Mouse (Mus musculus) v-Abl transformed pro-B cells (cell line): ENCODE measurements at regions not wholly inside any gene's neighbourhood (a gene's known extent, or its start where the extent isn't known, plus 50 kb on each side); places are given as distances from the start of the nearest gene placed in this dataset.

Experiments
- in situ Hi-C, 2 experiments: fragments of 400-800 bp; cut with MboI; formaldehyde crosslinking; loops; one replicate each; pipeline ENCODE4 v1.15.1; 2025; ENCODE audit not compliant: unreplicated experiment in 2 of 2

DNA sequence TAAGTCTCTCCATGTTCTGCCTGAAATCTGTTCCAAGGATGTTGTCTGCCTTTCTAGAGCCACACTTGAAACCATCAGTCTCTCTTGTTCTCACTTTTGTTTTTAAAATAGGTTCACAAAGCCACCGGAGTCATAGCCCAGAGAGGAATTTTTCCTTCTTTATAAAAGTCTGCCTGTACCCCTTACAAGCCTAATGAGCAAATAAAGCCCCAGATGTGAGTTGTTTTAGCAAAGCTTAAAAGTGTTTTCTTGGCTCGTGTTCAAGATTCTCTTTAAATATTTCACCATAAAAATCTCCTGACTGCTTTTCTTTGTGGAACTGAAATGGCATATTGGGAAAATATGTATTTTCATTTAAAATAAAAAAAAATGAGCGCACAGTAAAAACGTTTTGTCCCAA is 521.3 kb downstream of the Ptprc start:
- in situ Hi-C loops, result no loop called here

DNA sequence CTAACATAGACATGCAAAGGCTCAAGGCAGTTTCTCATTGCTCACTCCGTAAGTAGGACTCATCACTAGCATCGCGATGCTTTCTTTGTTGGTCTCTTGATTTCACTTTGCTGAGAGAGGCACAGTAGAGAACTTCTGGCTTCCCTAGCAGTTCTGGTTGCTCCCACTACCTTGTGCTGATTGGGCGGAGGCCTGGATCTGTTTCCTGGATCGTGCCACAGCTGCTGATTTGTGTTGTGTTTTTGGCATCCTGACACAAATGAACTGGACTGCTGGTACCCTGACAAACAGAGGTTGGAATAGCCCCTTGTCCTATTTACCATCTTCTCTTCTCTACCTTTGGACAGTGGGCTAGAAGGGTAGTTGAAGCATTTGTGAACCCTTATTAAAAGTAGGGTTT is 522.0 kb downstream of the Ptprc start:
- in situ Hi-C loops, result no loop called here

DNA sequence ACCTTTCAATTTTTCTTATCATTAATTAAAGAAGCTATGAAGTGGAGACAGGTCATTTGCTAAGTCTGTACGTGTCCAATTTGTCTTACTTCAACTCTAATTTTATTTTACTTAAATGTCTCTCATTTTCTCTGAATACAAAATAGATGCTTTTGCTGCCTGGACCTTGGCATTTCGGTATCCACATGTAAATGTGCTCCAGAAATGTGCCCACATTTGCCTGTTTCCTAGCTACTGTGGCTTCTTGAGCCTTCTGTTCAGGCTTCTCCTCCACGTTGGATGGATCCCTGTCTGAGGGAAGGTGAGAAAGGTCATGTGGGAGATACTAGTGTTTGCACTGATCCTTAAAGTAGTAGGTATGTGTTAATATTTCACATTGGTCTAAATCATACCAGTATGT is 524.9 kb downstream of the Ptprc start:
- in situ Hi-C loops, result no loop called here

DNA sequence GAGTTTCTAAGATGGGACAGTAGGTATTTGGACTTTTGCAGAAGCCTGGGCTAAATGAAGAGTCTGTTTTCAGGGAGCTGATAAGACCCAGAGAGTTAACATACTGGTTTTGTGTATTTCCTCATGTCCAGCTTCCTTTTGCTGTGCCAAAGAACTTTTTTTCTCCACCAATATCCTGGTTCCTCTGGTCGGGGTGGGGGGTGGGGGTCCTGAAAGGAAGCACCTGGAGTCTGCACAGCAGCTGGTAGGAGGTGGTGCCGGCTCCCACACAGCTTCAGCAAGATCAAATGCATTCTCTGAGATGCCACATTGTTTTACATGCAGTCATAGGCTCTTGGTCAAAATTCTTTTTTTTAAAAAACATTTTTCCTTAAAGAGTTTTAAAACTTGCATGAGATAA is 525.4 kb downstream of the Ptprc start:
- in situ Hi-C loops, result no loop called here

DNA sequence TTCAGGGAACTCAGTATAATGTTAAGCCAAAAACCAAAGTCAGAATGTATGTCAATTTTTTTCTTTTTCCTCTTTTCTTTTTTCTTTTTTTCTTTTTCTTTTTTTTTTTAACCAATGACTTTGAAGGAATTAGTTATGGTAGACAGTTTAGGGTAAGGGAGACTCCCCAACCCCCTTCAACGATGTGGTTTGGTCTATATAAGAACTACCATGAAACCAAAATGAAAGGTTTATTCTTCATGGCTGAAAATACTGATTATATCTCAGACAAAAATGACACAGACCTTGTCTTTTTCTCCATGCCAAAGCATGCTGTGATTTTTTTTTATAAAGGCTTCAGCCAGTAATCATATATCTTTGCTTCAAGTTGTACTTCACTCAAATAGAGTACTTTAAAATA is 526.7 kb downstream of the Ptprc start:
- in situ Hi-C loops, result no loop called here

DNA sequence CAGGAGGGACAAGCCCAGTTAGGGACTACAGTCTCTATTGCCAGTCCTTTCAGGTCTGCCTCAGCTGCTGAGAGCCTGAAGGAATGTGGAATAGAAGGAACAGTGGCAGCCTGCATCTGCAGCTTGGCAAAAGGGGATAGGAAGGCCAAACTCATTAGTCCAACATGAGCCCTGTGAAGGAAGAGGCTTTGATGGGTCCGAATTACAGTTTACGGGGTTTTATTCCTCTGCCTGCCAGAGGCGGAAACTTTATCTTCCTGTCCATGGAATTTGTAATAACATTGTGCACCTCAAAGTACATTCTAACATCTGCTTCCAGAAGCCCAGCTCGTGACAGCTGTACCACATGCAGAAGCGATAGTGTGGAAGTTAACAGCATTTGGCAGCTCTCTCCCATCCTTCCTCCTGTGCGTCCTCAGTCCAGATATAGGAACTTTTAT is 530.9 kb downstream of the Ptprc start:
- in situ Hi-C loops, result no loop called here

DNA sequence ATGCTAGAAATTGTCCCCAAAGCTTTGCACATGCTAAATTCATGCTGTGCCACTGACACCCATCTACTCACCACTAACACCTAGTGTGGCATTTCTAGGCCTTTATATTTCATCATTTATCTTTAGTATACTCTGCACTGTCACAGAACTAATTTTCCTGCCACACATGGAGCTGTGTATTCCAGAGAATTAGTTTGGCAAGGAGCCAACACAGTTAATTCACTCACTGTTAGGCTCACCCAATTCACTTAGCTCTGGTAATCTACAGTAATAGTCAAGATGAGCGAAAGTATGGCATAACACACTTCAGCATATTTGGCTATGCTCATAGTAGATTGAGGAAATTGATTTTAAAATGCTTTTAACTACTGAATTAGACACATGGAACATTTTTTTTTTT is 532.0 kb downstream of the Ptprc start:
- in situ Hi-C loops, result no loop called here

DNA sequence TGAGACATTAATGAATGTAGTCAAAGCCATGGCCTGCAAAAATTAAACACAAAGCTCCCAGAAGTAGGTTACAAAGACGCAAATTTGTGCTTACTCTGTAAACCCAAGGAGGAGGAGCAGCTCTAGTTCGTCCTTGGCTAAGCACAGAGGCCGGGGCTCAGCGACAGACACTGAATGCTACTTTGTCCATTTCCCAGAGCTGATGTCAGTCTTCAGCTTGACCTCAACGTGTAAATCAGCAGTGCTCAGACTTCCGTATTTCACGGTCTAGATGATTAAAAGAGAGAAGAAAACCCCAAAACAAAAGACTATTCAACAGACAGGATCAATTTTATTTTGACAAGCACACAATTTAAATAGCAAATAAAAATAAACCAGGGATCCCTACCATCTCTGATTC is 534.7 kb downstream of the Ptprc start:
- in situ Hi-C loops, result no loop called here

DNA sequence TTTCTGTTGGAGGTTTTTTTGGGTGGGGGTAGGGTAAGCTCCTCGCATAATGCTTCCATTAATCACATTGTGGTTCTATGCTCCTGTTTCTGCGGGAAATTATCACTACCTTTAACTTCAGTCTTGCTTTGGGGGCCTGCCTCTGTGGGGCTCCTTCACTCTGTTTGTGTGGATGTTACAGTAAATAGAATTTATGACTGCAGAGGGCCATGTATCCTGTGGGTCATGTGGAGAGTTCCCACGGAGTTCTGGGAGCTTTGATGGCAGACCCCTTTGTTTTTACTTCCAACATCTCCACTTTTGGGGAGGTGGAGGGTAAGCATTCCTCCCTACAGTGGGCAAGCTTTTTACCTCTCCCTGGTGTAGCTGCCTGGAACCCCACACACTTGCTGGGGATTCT is 538.6 kb downstream of the Ptprc start:
- in situ Hi-C loops, result no loop called here

DNA sequence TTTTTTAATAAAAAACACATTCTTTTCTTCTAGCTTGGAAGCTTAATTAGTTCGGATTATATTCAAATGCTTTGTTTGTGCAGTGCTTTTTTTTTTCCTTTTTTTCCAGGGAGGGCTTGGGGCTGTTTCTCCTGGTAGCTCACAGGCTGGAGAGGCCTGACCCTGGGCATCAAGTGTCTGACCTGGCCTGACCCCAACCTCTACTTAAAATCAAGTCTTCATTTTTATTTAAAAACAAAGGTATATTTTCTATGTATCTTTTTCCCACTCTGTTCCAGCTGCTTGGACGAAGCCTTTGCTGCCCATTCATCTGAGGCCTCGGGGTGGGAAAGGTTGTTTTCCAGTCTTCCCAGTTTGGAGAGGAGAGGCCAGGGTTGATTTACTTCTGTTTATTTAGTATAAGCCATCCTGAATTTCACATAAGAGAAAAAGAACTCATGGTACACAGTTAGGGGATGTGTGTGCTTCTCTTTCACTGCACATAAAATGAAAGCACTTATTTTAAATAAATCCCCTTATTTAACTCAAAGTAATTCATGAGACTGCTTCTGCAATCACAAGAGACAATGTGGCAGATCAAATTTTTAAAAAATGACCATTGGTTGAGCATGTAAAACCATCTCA is 539.1 kb downstream of the Ptprc start:
- in situ Hi-C loops, result no loop called here

DNA sequence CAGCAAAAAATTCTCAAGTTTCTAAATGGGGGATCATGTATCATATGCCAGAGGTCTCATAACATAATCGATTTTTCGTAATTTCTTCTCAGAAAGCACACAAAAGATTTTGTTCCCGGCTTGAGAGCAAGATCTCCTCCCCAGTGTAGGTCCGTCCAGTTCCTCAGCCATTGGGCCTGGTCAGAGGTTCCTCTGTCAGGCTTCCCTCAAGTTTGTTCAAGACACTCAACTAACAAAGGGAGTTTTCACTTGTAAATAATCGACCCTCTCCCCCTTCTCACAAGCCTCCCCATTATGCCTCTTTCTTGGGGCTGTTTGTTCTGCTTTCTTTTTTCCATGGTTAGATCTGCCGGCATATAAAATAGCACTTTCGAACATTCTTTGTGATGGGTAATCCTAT is 539.7 kb downstream of the Ptprc start:
- in situ Hi-C loops, result no loop called here

DNA sequence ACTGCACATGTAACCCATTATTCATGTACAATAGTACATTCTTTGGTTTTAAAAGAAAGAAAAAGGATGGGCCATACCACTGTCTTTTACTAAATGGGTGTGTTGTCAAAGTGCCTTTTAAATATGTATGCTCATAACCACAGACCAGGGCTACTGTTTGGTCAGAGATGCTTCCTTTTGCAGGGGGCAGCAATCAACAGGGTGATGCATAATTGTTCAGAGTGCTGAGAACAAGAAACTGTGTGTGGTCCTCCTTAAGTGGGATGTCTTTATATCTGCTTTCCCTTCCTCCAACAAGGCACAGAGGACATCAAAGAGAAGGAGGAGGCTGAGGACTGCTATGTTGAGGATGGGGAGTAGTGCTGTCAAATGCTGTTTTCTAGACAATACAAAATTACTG is 544.0 kb downstream of the Ptprc start:
- in situ Hi-C loops, result no loop called here

DNA sequence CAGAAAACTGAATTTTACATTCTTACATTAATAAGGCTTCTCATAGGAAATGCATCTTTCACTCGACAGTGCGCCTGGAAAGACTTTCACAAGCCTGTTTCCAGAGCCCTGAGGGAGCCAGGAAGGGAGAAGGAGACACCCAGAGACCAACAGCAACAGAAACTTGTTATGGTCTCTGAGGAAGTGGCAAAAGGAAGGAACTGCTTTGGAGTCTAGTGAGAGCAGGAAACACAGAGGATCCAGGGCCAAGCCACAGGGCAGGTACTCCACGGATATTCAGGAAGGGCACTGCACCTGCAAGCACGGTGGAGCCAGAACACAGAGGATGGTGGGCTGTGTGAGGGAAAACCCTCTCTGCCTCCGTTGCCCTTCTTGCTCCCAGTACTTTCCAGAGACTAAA is 554.8 kb downstream of the Ptprc start:
- in situ Hi-C loops, result no loop called here

DNA sequence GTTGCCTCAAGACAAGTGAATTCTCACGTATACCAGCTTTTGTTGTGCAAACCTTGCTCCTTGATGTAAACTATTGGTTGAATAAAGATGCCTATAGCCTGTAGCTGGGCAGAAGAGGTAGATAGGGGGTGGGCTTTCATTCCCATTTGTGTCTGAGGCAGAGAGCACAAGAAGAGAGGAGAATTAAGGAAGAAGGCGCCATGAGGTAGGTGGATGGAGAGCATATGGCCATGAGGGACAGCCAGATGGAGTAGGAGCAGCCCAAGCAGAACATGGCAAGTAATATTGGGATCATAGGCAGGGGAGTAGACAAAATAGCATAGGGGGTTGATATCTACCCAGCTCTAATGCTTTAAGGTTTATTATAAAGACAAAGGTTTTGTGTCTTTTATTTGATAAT is 557.3 kb downstream of the Ptprc start:
- in situ Hi-C loops, result no loop called here

DNA sequence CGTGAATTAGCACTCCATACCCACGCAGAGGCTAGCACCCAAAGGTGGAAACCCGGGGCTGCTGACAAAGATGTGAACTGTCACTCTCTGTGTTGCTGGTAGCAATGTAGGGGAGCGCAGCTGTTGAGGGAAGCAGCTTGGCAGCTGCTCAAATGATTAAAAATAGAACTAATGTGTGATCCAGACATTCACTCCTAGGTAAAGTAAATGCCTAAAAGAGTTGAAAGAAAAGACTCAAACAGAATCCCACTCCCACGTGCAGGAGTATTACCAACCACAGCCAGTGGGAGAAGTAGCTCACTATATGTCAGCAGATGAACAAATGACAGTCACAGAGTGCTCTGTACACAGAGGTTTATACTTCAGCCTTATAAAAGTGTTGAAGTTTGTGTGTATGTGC is 558.0 kb downstream of the Ptprc start:
- in situ Hi-C loops, result no loop called here

DNA sequence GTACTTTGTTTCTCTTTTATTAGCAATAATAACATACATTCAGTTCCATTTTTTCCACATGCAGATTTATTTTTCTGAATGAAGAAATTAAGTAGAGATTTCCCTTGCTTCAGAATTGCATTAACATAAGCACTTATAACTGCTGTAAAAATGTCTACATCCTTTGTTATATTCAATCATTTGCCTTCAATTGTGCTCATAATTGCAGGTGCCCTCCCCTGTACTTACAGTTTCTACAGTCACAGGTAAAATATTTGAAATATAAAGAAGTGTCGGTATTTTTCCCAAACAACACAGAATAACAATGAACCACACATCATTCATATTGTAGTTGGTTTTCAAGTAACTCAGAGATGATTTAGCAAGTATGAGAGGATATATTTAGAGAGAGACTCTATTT is 568.8 kb downstream of the Ptprc start:
- in situ Hi-C loops, result no loop called here

DNA sequence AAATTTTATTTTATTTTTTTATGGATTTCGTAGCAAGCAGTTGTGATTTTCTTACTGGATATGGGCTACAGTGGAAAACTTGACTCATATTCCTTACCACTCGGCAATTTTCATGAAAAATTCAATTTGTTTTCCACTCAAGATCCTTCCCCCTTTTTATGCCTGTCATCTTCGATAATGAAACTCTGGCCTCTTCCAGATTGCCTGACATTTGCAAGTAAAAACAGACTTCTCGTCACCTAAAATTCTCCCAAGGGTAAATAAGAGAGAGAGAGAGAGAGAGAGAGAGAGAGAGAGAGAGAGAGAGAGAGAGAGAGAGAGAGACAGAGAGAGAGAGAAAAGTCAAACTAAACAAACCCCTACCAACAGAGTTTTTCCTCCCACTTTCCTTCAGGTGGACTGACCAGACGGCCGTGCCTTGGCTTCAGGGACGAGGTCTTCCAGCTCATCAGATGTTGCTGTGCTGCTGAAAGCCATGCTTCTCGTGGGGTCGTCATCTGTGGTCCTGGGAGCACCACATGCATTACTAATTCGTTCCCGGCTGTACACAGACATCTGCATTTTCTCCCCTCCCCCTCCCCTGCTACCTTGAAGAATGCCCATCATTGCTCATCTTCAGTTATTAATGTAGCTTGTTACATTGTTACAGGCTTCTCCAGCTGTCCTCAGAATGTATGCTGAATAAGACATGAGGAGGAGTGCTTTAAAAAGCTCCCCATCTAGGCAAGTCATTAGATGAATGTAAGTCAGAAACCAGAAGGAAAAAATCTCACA is 569.4 kb downstream of the Ptprc start:
- in situ Hi-C loops, result no loop called here

DNA sequence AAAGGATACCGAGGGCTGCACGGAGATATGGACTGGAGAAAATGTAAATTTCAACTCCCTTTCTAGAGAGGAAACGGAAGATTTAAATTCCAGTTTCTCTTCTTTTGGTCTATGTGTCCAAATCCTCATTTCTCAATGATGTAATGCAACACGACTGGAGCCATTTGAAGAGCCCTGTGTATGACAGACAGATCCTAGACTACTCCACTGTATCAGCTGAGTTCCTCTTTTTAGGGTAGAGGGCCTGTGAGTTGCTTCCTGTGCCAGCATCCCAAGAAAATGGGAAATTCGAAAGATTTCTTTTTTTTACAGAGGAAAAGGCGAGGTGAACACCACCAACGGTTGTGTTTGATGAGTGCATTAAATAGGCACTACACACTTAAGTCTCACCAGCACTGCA is 581.8 kb downstream of the Ptprc start:
- in situ Hi-C loops, result loop anchor here in 1 of 2 experiments (25.0 kb wide), 1 partner anchor 344 kb away; no protein-coding TSS in a partner anchor

DNA sequence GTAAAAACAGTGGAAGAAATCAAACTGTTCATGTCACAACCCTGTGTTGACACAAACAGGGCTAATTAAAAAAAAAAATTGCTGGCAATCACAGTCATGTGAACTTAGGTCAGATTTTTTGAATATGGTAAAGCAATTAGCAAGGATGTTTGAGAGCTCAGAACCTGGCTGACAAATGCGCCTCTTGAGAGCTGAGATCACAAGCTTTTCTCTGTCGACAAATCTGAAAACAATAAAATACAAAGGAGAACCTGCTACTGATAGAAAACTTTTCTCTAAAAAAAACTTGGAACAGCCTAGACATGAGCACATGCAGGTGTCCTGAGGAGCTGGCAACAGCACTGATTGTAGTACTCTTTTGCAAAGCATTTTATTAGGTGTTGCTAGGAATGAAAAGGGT is 583.6 kb downstream of the Ptprc start:
- in situ Hi-C loops, result loop anchor here in 1 of 2 experiments (25.0 kb wide), 1 partner anchor 345 kb away; no protein-coding TSS in a partner anchor

DNA sequence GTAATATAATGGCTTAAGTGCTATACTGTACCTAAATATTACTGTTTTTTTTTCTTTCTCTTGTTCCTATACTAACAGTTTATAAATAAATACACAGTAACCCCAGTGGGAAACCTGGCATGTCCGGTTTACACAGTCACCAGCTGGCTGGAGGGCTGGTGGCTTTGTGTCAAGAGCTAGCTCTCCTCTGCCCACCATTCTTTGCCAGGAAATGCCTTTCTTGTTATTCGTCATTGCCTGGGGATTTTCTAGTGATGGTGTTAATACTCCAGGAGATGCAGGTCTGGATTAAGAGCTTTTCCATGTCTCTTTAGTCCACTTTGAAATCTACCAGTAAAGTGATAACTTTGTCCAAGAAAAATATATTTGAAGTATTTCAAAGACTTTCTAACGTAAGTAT is 584.2 kb downstream of the Ptprc start:
- in situ Hi-C loops, result loop anchor here in 1 of 2 experiments (25.0 kb wide), 1 partner anchor 346 kb away; no protein-coding TSS in a partner anchor

DNA sequence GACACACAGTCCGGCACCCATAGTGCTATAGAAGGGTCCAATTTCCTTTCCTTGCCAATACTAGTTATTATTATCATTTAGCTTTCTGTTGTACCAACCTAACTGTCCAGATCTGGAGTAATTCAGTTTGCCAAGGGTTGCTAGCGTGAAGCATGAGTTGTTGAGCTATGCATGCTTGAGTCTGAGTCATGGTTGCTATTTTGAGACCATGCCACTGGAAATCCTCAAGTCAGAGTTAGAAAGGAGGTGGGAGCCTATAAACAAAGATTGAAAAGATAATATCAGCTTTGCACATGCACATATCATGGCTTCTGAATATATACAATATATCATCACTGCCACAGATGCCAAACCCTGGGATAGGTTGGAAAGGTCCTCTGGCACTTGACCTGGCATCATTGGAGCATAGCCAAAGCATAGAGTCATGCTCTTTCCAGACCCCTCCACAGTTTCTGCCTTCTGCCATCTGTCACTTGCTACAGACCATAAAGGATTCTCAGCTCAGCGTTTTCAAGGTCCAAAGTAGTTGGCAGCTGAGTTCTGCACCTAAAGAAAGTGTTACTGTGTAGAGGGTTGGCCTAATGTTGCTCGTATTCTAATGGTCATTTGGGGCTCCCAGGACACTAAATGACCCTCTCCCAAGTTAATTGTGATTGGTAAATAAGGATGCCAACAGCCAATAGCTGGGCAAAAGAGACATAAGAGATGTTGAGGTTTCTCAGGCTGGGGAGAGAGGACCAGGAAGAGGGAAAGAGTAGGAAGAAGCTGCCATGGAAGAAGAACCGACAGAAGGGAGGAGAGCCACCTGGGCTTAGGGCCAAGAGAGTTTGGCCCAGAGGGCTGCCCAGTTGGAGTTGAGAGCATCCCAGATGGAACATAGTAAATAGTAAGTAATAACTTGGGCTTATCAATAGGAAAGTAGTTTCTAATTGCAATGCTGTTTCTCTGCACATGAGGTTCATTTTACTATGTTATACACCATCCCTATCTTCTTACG is 586.9 kb downstream of the Ptprc start:
- in situ Hi-C loops, result loop anchor here in 1 of 2 experiments (25.0 kb wide), 1 partner anchor 349 kb away; no protein-coding TSS in a partner anchor
